Mouse (Mus musculus) lung, postnatal 0 days (tissue): Measurements from ENCODE around the gene Aff3. TPM values are rescaled to one million over a fixed set of nuclear protein-coding genes. Genes with fewer than 3 reads are reported as not detected.

Source experiments
- ATAC-seq: fragments of 200-750 bp; cut with Nextera tagmentation; 2 replicates; pipeline ENCODE4 v1.8.0; 2017; ENCODE audit warnings: moderate library complexity
- DNase-seq: peaks from one replicate; pipeline ENCODE4 v3.0.0-alpha.2; 2016; ENCODE audit warnings: low spot score
- H3K27ac ChIP-seq: fragments of 300-500 bp; sonication (generic); 2 replicates; pipeline ENCODE4 v1.5.1; 2014; ENCODE audit warnings: antibody characterized with exemption, mild to moderate bottlenecking, low read length, mixed read lengths
- H3K27me3 ChIP-seq: fragments of 300-500 bp; sonication (generic); replicated peaks from 2 replicates; pipeline ENCODE4 v1.6.1; 2014; ENCODE audit warnings: low read length, mixed read lengths; ENCODE audit not compliant: insufficient read depth
- H3K36me3 ChIP-seq: fragments of 300-500 bp; sonication (generic); 2 replicates; pipeline ENCODE4 v1.6.1; 2014; ENCODE audit warnings: low read length, mixed read lengths; ENCODE audit not compliant: insufficient read depth
- H3K4me1 ChIP-seq: fragments of 300-500 bp; sonication (generic); 2 replicates; pipeline ENCODE4 v1.6.1; 2014; ENCODE audit warnings: antibody characterized with exemption, low read depth, low read length, mixed read lengths; ENCODE audit not compliant: insufficient read depth
- H3K4me2 ChIP-seq: fragments of 300-500 bp; sonication (generic); replicated peaks from 2 replicates; pipeline ENCODE4 v1.6.1; 2014; ENCODE audit warnings: low read depth, mild to moderate bottlenecking, low read length, moderate library complexity, mixed read lengths
- H3K4me3 ChIP-seq: fragments of 300-500 bp; sonication (generic); 2 replicates; pipeline ENCODE4 v1.5.1; 2014; ENCODE audit warnings: low read depth, low read length
- H3K9ac ChIP-seq: fragments of 300-500 bp; sonication (generic); replicated peaks from 2 replicates; pipeline ENCODE4 v1.6.1; 2014; ENCODE audit warnings: low read depth, mild to moderate bottlenecking
- H3K9me3 ChIP-seq: fragments of 300-500 bp; sonication (generic); 2 replicates; pipeline ENCODE4 v1.6.1; 2016; ENCODE audit warnings: low read length, mixed read lengths
- CTCF ChIP-seq: IDR thresholded peaks from 2 replicates; pipeline ENCODE4 v1.5.1; 2016; ENCODE audit warnings: antibody characterized with exemption, mild to moderate bottlenecking
- EP300 ChIP-seq: IDR thresholded peaks from 2 replicates; pipeline ENCODE4 v1.6.1; 2016; ENCODE audit warnings: antibody characterized with exemption, mild to moderate bottlenecking, control low read depth
- WGBS: fragments of 180-500 bp; shearing (Covaris S2); extraction: QIAGEN DNeasy Blood & Tissue Kit; methylation state at CpG from one replicate; pipeline ENCODE4 v1.1.7; 2014; 5-methylcytosine and 5-hydroxymethylcytosine counted together
- polyA plus RNA-seq: library from polyadenylated mRNA; unstranded; fragments of >200 nt; fragmentation: Nextera tagmentation; extraction: Ambion mirVana; gene quantifications from 2 replicates; pipeline ENCODE4 v1.2.1, GENCODE M21; 2015

The Aff3 gene
- polyA plus RNA-seq, 1 experiment from 2014 or later = 5.9 TPM

- 49% methylated on average over 3 of the region's 3 CpGs for WGBS
- H3K4me3 ChIP-seq = no peak overlapping the region
- no peak overlapping the region for H3K9ac ChIP-seq
- H3K36me3 ChIP-seq = no peaks in the 10 kb centered on the region
- no peak overlapping the region for H3K4me2 ChIP-seq
- no peak for DNase-seq
- no peaks in the 10 kb centered on the region; the same call in 1 of the 2 replicates for H3K4me1 ChIP-seq
- no peak for ATAC-seq
- H3K9me3 ChIP-seq = no peaks in the 10 kb centered on the region
- TF ChIP-seq CTCF (no peak), EP300 (no peak)
- no peaks in the 10 kb centered on the region for H3K27me3 ChIP-seq
- H3K27ac ChIP-seq = no peak overlapping the region
These were observed 15.6 kb downstream of the Aff3 start for GRCm38 (mm10) chr1:38649174-38649573.

GRCm38 (mm10) chr1:38642288-38642687, 22.5 kb downstream of the Aff3 start:
- Histone ChIP-seq H3K27me3 (no peaks in the 10 kb centered on the region), H3K9me3 (no peaks in the 10 kb centered on the region), H3K4me1 (peaks cover 9% of the 10 kb centered on the region; the same call in 1 of the 2 replicates), H3K36me3 (no peaks in the 10 kb centered on the region), H3K4me2 (no peak overlapping the region), H3K4me3 (no peak overlapping the region), H3K27ac (no peak overlapping the region), H3K9ac (no peak overlapping the region)
- ATAC-seq (no peak), DNase-seq (no peak)
- 50% methylated on average over 4 of the region's 4 CpGs for WGBS
- TF ChIP-seq EP300 (no peak), CTCF (no peak)

GRCm38 (mm10) chr1:38639669-38640068, 25.1 kb downstream of the Aff3 start:
- ATAC-seq (no peak), DNase-seq (no peak)
- no peak overlapping the region for H3K9ac ChIP-seq
- no peaks in the 10 kb centered on the region for H3K36me3 ChIP-seq
- peaks cover 9% of the 10 kb centered on the region; the same call in 1 of the 2 replicates for H3K4me1 ChIP-seq
- H3K27ac ChIP-seq = no peak overlapping the region
- no peaks in the 10 kb centered on the region for H3K9me3 ChIP-seq
- TF ChIP-seq EP300 (no peak), CTCF (peak; percentile 51)
- no peak overlapping the region for H3K4me3 ChIP-seq
- H3K27me3 ChIP-seq = no peaks in the 10 kb centered on the region
- WGBS = 63% methylated on average over 5 of the region's 5 CpGs
- H3K4me2 ChIP-seq = no peak overlapping the region

GRCm38 (mm10) chr1:38635596-38635995, 29.2 kb downstream of the Aff3 start:
- Histone ChIP-seq H3K27ac (no peak overlapping the region), H3K9me3 (no peaks in the 10 kb centered on the region), H3K9ac (no peak overlapping the region), H3K4me2 (no peak overlapping the region), H3K27me3 (no peaks in the 10 kb centered on the region), H3K4me1 (no peaks in the 10 kb centered on the region), H3K4me3 (no peak overlapping the region), H3K36me3 (no peaks in the 10 kb centered on the region)
- ATAC-seq (no peak), DNase-seq (no peak)
- 64% methylated on average over 7 of the region's 7 CpGs for WGBS
- TF ChIP-seq EP300 = no peak
- TF ChIP-seq CTCF = no peak

GRCm38 (mm10) chr1:38634081-38634480, 30.7 kb downstream of the Aff3 start:
- Histone ChIP-seq H3K4me3 (no peak overlapping the region), H3K4me1 (no peaks in the 10 kb centered on the region), H3K36me3 (no peaks in the 10 kb centered on the region), H3K27ac (no peak overlapping the region), H3K27me3 (no peaks in the 10 kb centered on the region), H3K4me2 (no peak overlapping the region), H3K9me3 (no peaks in the 10 kb centered on the region), H3K9ac (no peak overlapping the region)
- TF ChIP-seq CTCF (no peak), EP300 (no peak)
- ATAC-seq = no peak
- no peak for DNase-seq
- WGBS = 81% methylated on average over 7 of the region's 7 CpGs

GRCm38 (mm10) chr1:38632461-38633180, 32.1 kb downstream of the Aff3 start:
- H3K4me3 ChIP-seq = no peak overlapping the region
- no peak for ATAC-seq
- no peak for DNase-seq
- no peaks in the 10 kb centered on the region for H3K9me3 ChIP-seq
- TF ChIP-seq EP300 = no peak
- no peak for TF ChIP-seq CTCF
- WGBS = 82% methylated on average over 16 of the region's 16 CpGs
- no peaks in the 10 kb centered on the region for H3K27me3 ChIP-seq
- H3K27ac ChIP-seq = no peak overlapping the region
- H3K9ac ChIP-seq = no peak overlapping the region
- peaks cover 4% of the 10 kb centered on the region; the same call in 1 of the 2 replicates for H3K4me1 ChIP-seq
- H3K4me2 ChIP-seq = no peak overlapping the region
- H3K36me3 ChIP-seq = no peaks in the 10 kb centered on the region
